Mouse (Mus musculus) liver, embryonic 12.5 days (tissue): ENCODE data around the gene Enox2. TPM values are rescaled to one million over a fixed set of nuclear protein-coding genes. Genes with fewer than 3 reads are reported as not detected.

Experiments used
- ATAC-seq: fragments of 200-750 bp; cut with Nextera tagmentation; 2 replicates; pipeline ENCODE4 v1.8.0; 2017; ENCODE audit warnings: moderate number of reproducible peaks, mild to moderate bottlenecking, moderate library complexity
- H3K27ac ChIP-seq: fragments of 300-500 bp; sonication (generic); 2 replicates; pipeline ENCODE4 v1.5.1; 2016; ENCODE audit warnings: mild to moderate bottlenecking
- H3K27me3 ChIP-seq: fragments of 300-500 bp; sonication (generic); replicated peaks from 2 replicates; pipeline ENCODE4 v1.6.1; 2016; ENCODE audit warnings: mild to moderate bottlenecking, moderate library complexity
- H3K36me3 ChIP-seq: fragments of 300-500 bp; sonication (generic); 2 replicates; pipeline ENCODE4 v1.6.1; 2016; ENCODE audit warnings: mild to moderate bottlenecking, moderate library complexity
- H3K4me1 ChIP-seq: fragments of 300-500 bp; sonication (generic); 2 replicates; pipeline ENCODE4 v1.6.1; 2016
- H3K4me2 ChIP-seq: fragments of 300-500 bp; sonication (generic); 2 replicates; pipeline ENCODE4 v1.6.1; 2016; ENCODE audit warnings: mild to moderate bottlenecking, moderate library complexity
- H3K4me3 ChIP-seq: fragments of 300-500 bp; sonication (generic); 2 replicates; pipeline ENCODE4 v1.5.1; 2016; ENCODE audit warnings: mild to moderate bottlenecking, moderate library complexity
- H3K9ac ChIP-seq: fragments of 300-500 bp; sonication (generic); 2 replicates; pipeline ENCODE4 v1.6.1; 2016; ENCODE audit warnings: mild to moderate bottlenecking, moderate library complexity
- H3K9me3 ChIP-seq: fragments of 300-500 bp; sonication (generic); replicated peaks from 2 replicates; pipeline ENCODE4 v1.6.1; 2016; ENCODE audit warnings: mild to moderate bottlenecking, moderate library complexity
- WGBS: fragments of 180-500 bp; shearing (Covaris S2); methylation state at CpG from one replicate; pipeline ENCODE4 v1.1.7; 2016; ENCODE audit not compliant: insufficient replicate concordance; 5-methylcytosine and 5-hydroxymethylcytosine counted together
- polyA plus RNA-seq: library from polyadenylated mRNA; unstranded; fragments of >200 nt; fragmentation: Nextera tagmentation; extraction: Ambion mirVana; gene quantifications from 2 replicates; pipeline ENCODE4 v1.2.1, GENCODE M21; 2016

The Enox2 gene
- polyA plus RNA-seq: 4.3 and 4.6 TPM in 2 replicates

GRCm38 (mm10) chrX:49287700-49288563 is at the start of gene Enox2:
TSS of gene Enox2 (minus strand) at chrX:49288259.
- no peaks in the 10 kb centered on the region for H3K4me1 ChIP-seq
- H3K36me3 ChIP-seq: no peaks in the 10 kb centered on the region
- ATAC-seq: peak; percentile 100
- no peaks in the 10 kb centered on the region for H3K9me3 ChIP-seq
- H3K9ac ChIP-seq: peak within 1 kb of the TSS; percentile 74
- H3K4me3 ChIP-seq: peak within 1 kb of the TSS; percentile 64
- no peaks in the 10 kb centered on the region for H3K27me3 ChIP-seq
- H3K4me2 ChIP-seq: peak within 1 kb of the TSS; percentile 64
- WGBS: 11% methylated on average over 25 of the region's 26 CpGs
- H3K27ac ChIP-seq: 0 out of 2 replicates have a peak within 1 kb of the TSS, but pooled peaks have one; percentile 54

- H3K36me3 ChIP-seq: no peaks in the 10 kb centered on the region
- no peaks in the 10 kb centered on the region for H3K9me3 ChIP-seq
- no peak overlapping the region for H3K4me2 ChIP-seq
- no peak for ATAC-seq
- H3K9ac ChIP-seq: no peak overlapping the region
- no peak overlapping the region for H3K4me3 ChIP-seq
- H3K4me1 ChIP-seq: no peaks in the 10 kb centered on the region
- no peak overlapping the region for H3K27ac ChIP-seq
- WGBS: 50% methylated on average over 1 of the region's 1 CpGs
- no peaks in the 10 kb centered on the region for H3K27me3 ChIP-seq
Observed at GRCm38 (mm10) chrX:49309496-49309895, 21.4 kb upstream of the Enox2 start.

GRCm38 (mm10) chrX:49306659-49307058 is 18.6 kb upstream of the Enox2 start:
- H3K27me3 ChIP-seq: no peaks in the 10 kb centered on the region
- H3K36me3 ChIP-seq: no peaks in the 10 kb centered on the region
- 12% methylated on average over 5 of the region's 5 CpGs for WGBS
- no peaks in the 10 kb centered on the region for H3K4me1 ChIP-seq
- H3K4me3 ChIP-seq: no peak overlapping the region
- H3K9me3 ChIP-seq: no peaks in the 10 kb centered on the region
- ATAC-seq: no peak
- H3K4me2 ChIP-seq: no peak overlapping the region
- H3K27ac ChIP-seq: no peak overlapping the region
- no peak overlapping the region for H3K9ac ChIP-seq

- Histone ChIP-seq H3K4me2 (no peak overlapping the region), H3K27ac (no peak overlapping the region), H3K27me3 (no peaks in the 10 kb centered on the region), H3K9ac (no peak overlapping the region), H3K9me3 (no peaks in the 10 kb centered on the region), H3K4me1 (no peaks in the 10 kb centered on the region), H3K4me3 (no peak overlapping the region), H3K36me3 (no peaks in the 10 kb centered on the region)
- ATAC-seq: no peak
- 72% methylated on average over 2 of the region's 2 CpGs for WGBS
Observed at GRCm38 (mm10) chrX:49279918-49280586, 8.0 kb downstream of the Enox2 start.

GRCm38 (mm10) chrX:49273487-49274042 is 14.5 kb downstream of the Enox2 start:
- no peaks in the 10 kb centered on the region for H3K36me3 ChIP-seq
- no peak overlapping the region for H3K4me3 ChIP-seq
- no peak for ATAC-seq
- H3K27me3 ChIP-seq: no peaks in the 10 kb centered on the region
- H3K4me1 ChIP-seq: no peaks in the 10 kb centered on the region
- no peak overlapping the region for H3K9ac ChIP-seq
- WGBS: 69% methylated on average over 12 of the region's 12 CpGs
- no peaks in the 10 kb centered on the region for H3K9me3 ChIP-seq
- no peak overlapping the region for H3K27ac ChIP-seq
- no peak overlapping the region for H3K4me2 ChIP-seq

GRCm38 (mm10) chrX:49250816-49251215 is 37.2 kb downstream of the Enox2 start:
- no peak overlapping the region for H3K9ac ChIP-seq
- no peaks in the 10 kb centered on the region for H3K36me3 ChIP-seq
- H3K4me2 ChIP-seq: no peak overlapping the region
- no peaks in the 10 kb centered on the region for H3K9me3 ChIP-seq
- H3K4me1 ChIP-seq: no peaks in the 10 kb centered on the region
- H3K27me3 ChIP-seq: no peaks in the 10 kb centered on the region
- no peak overlapping the region for H3K27ac ChIP-seq
- 73% methylated on average over 4 of the region's 4 CpGs for whole genome bisulfite sequencing
- H3K4me3 ChIP-seq: no peak overlapping the region
- no peak for ATAC-seq

GRCm38 (mm10) chrX:49225792-49226426 is 62.1 kb downstream of the Enox2 start:
- no peaks in the 10 kb centered on the region for H3K27me3 ChIP-seq
- 67% methylated on average over 1 of the region's 1 CpGs for WGBS
- H3K9me3 ChIP-seq: no peaks in the 10 kb centered on the region
- no peak overlapping the region for H3K4me2 ChIP-seq
- no peak for ATAC-seq
- H3K4me3 ChIP-seq: no peak overlapping the region
- no peak overlapping the region for H3K27ac ChIP-seq
- no peaks in the 10 kb centered on the region for H3K36me3 ChIP-seq
- H3K4me1 ChIP-seq: no peaks in the 10 kb centered on the region
- H3K9ac ChIP-seq: no peak overlapping the region

- Histone ChIP-seq H3K27me3 (no peaks in the 10 kb centered on the region), H3K9me3 (no peaks in the 10 kb centered on the region), H3K4me2 (no peak overlapping the region), H3K27ac (no peak overlapping the region), H3K4me3 (no peak overlapping the region), H3K36me3 (no peaks in the 10 kb centered on the region), H3K9ac (no peak overlapping the region), H3K4me1 (no peaks in the 10 kb centered on the region)
- no peak for ATAC-seq
- 70% methylated on average over 3 of the region's 3 CpGs for WGBS
Observed at GRCm38 (mm10) chrX:49216422-49216821, 71.6 kb downstream of the Enox2 start.

GRCm38 (mm10) chrX:49196386-49196785 is 91.7 kb downstream of the Enox2 start:
- H3K4me3 ChIP-seq: no peak overlapping the region
- no peaks in the 10 kb centered on the region for H3K27me3 ChIP-seq
- WGBS: 71% methylated on average over 4 of the region's 4 CpGs
- H3K9ac ChIP-seq: no peak overlapping the region
- H3K4me1 ChIP-seq: no peaks in the 10 kb centered on the region
- no peak for ATAC-seq
- no peaks in the 10 kb centered on the region for H3K36me3 ChIP-seq
- no peaks in the 10 kb centered on the region for H3K9me3 ChIP-seq
- H3K27ac ChIP-seq: no peak overlapping the region
- no peak overlapping the region for H3K4me2 ChIP-seq

GRCm38 (mm10) chrX:49181136-49181535 is 106.9 kb downstream of the Enox2 start:
- Histone ChIP-seq H3K36me3 (no peaks in the 10 kb centered on the region), H3K4me1 (no peaks in the 10 kb centered on the region), H3K9me3 (no peaks in the 10 kb centered on the region), H3K9ac (no peak overlapping the region), H3K4me2 (no peak overlapping the region), H3K4me3 (no peak overlapping the region), H3K27me3 (no peaks in the 10 kb centered on the region), H3K27ac (no peak overlapping the region)
- ATAC-seq: no peak
- 59% methylated on average over 3 of the region's 3 CpGs for WGBS

- H3K27me3 ChIP-seq: no peaks in the 10 kb centered on the region
- no peak overlapping the region for H3K27ac ChIP-seq
- no peak for ATAC-seq
- no peaks in the 10 kb centered on the region for H3K9me3 ChIP-seq
- 78% methylated on average over 3 of the region's 3 CpGs for WGBS
- H3K4me3 ChIP-seq: no peak overlapping the region
- H3K9ac ChIP-seq: no peak overlapping the region
- H3K4me2 ChIP-seq: no peak overlapping the region
- no peaks in the 10 kb centered on the region for H3K36me3 ChIP-seq
- no peaks in the 10 kb centered on the region for H3K4me1 ChIP-seq
Observed at GRCm38 (mm10) chrX:49178670-49179069, 109.4 kb downstream of the Enox2 start.

- Histone ChIP-seq H3K9me3 (no peaks in the 10 kb centered on the region), H3K36me3 (no peaks in the 10 kb centered on the region), H3K4me2 (no peak overlapping the region), H3K9ac (no peak overlapping the region), H3K4me1 (no peaks in the 10 kb centered on the region), H3K27ac (no peak overlapping the region), H3K27me3 (no peaks in the 10 kb centered on the region), H3K4me3 (no peak overlapping the region)
- no peak for ATAC-seq
- 54% methylated on average over 2 of the region's 2 CpGs for WGBS
Observed at GRCm38 (mm10) chrX:49154280-49154679, 133.8 kb downstream of the Enox2 start.
